Mouse (Mus musculus): Measurements from ENCODE around the gene Atxn10. TPM values are rescaled to one million over a fixed set of nuclear protein-coding genes. Genes with fewer than 3 reads are reported as not detected.

Atxn10 gene
- polyA plus RNA-seq, 1 experiment from 2014 or later: 355 TPM

- Histone ChIP-seq H3K4me2 (replicated peaks) (no peak overlapping the region), H3K4me1 (no peaks in the 10 kb centered on the region; the same call in 1 of the 2 replicates), H3K9ac (no peak overlapping the region), H3K4me3 (no peak overlapping the region), H3K27me3 (peaks cover 62% of the 10 kb centered on the region), H3K36me3 (no peaks in the 10 kb centered on the region), H3K27ac (no peak overlapping the region), H3K9me3 (no peaks in the 10 kb centered on the region)
- no peak for ATAC-seq (ENCODE audit: low FRiP score, low read depth)
- 4% methylated on average over 11 of the region's 11 CpGs for WGBS
Observed at GRCm38 (mm10) chr15:85494163-85494621, 158.1 kb downstream of the Atxn10 start.

DNA sequence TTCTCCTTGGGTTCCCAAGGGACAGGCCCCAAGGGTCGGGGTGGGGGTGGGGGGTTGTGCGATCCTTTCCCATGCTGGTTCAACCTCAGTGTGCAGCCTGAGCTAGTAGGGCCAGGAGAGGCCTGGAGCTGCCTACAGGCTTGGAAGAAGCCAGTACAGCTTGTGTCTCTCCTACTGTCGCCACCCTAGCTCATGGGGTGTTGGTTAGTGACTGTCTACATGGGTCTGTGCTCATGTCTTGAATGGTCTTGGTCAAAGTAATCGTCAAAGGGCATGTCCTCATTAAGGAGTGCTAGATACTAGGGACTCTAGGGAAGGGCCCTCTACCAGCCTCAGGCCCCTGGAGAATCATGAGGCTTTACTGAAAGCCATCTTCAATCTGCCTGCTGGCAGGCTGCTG is 161.5 kb downstream of the Atxn10 start:
- H3K4me3 ChIP-seq: no peak overlapping the region
- H3K27me3 ChIP-seq: peaks cover 48% of the 10 kb centered on the region
- H3K4me1 ChIP-seq: no peaks in the 10 kb centered on the region; the same call in 1 of the 2 replicates
- H3K27ac ChIP-seq: no peak overlapping the region
- no peaks in the 10 kb centered on the region for H3K36me3 ChIP-seq
- no peaks in the 10 kb centered on the region for H3K9me3 ChIP-seq
- 82% methylated on average over 4 of the region's 4 CpGs for WGBS
- no peak for ATAC-seq (ENCODE audit: low FRiP score, low read depth)
- H3K4me2 ChIP-seq (replicated peaks): no peak overlapping the region
- no peak overlapping the region for H3K9ac ChIP-seq

DNA sequence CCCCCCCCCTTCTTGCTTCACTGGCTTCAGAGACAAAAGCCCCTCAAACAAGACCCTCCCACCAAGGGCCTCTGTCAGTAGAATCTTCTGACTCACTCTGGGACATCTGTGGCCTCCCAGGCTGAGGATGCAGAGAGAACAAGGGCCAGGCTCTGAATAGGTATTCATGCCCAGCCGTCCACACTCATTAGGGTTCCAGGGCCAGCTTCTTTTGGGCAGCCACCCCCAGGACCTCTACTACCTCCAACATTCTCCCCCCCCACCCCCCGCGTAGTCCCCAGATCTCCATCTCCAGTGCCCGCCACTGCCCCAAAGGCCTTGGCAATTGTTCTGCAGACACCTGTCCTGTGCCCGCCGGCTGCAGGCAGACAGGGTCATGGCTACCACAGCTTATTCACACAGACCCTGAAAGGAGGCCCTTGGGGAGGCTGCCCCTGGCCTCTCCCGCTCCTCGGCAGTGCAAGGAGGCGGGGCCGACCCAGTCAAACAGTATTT is 162.0 kb downstream of the Atxn10 start:
- Histone ChIP-seq H3K4me2 (replicated peaks) (no peak overlapping the region), H3K4me1 (no peaks in the 10 kb centered on the region; the same call in 1 of the 2 replicates), H3K36me3 (no peaks in the 10 kb centered on the region), H3K9ac (no peak overlapping the region), H3K27ac (no peak overlapping the region), H3K4me3 (no peak overlapping the region), H3K9me3 (no peaks in the 10 kb centered on the region), H3K27me3 (peaks cover 46% of the 10 kb centered on the region)
- ATAC-seq (ENCODE audit: low FRiP score, low read depth): no peak
- WGBS: 65% methylated on average over 10 of the region's 10 CpGs

GRCm38 (mm10) chr15:85500267-85500666 is 164.2 kb downstream of the Atxn10 start:
- no peak for ATAC-seq (ENCODE audit: low FRiP score, low read depth)
- H3K4me1 ChIP-seq: peaks cover under 1% of the 10 kb centered on the region; the same call in 1 of the 2 replicates
- H3K4me2 ChIP-seq (replicated peaks): no peak overlapping the region
- H3K36me3 ChIP-seq: no peaks in the 10 kb centered on the region
- H3K9ac ChIP-seq: no peak overlapping the region
- no peak overlapping the region for H3K4me3 ChIP-seq
- H3K9me3 ChIP-seq: no peaks in the 10 kb centered on the region
- no peak overlapping the region for H3K27ac ChIP-seq
- peaks cover 24% of the 10 kb centered on the region for H3K27me3 ChIP-seq
- WGBS: 80% methylated on average over 10 of the region's 10 CpGs

DNA sequence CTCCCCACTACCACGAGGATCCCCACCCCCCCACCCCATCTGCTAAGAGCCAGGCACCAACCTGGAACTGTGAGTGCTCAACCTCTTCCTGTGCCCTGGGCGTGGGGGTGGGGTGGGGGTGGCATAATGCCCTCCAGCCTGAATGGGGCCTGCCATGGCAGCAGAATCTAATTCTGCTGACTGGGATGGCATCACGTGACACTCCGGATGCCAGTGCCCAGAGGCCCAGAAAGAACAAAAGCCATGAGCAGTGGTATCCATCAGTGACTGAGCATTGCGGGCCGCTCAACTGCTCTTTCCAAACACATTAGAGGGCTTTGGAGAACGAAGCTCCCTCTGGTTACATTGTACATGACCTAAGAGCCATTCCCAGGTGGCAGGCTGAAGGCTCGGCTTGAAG is 167.1 kb downstream of the Atxn10 start, which contains the start of gene 7530416G11Rik:
7530416G11Rik (minus strand) TSS at position 101 of the 400 bp plus-strand sequence.
- Histone ChIP-seq H3K27ac (no peak within 1 kb of the TSS), H3K36me3 (no peaks in the 10 kb centered on the region), H3K9me3 (no peaks in the 10 kb centered on the region), H3K4me3 (no peak within 1 kb of the TSS), H3K27me3 (peaks cover 5% of the 10 kb centered on the region), H3K4me1 (peaks cover 6% of the 10 kb centered on the region; the same call in 1 of the 2 replicates), H3K4me2 (replicated peaks) (no peak within 1 kb of the TSS), H3K9ac (no peak within 1 kb of the TSS)
- no peak for ATAC-seq (ENCODE audit: low FRiP score, low read depth)
- 86% methylated on average over 8 of the region's 8 CpGs for whole genome bisulfite sequencing

DNA sequence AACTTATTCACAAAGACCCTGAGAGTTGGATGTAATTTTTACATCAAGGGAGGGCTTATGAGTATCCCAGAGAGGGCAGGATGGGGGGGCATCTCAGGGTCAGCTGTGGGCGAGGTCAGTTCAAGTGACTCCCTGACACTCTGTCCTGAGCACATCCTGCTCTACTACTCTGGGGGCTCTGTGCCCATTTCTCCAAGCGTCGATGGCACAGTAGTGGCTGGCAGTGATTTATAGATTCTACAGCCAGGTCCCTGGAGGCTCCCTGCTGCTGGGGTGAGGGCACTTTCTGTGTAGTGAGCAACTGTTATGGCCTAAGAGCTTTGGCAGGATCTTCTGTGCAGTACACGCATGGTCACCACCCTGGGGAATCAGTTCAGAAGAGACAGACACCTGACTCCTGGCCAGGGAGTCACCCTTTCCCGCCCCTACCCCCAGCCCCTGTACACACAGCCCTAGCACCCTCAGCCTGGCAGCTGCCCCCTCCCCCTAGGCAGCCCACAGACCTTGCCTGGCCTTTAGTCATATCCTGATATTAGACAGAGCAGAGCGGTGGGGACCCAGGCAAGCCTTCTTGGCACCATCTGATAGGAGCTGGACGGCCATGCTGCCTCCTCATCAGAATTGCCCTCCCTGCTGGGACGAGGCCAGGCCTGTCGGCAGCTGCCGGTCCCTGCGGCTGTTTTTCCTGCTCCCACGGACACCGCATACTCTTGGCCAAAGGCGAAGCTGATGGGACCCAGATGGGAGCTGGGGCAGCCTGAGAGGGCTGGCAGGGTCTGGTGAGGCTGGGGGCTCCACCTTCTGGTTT is 169.3 kb downstream of the Atxn10 start:
- Histone ChIP-seq H3K9me3 (no peaks in the 10 kb centered on the region), H3K4me1 (peaks cover 6% of the 10 kb centered on the region; the same call in 1 of the 2 replicates), H3K4me3 (no peak overlapping the region), H3K4me2 (replicated peaks) (no peak overlapping the region), H3K36me3 (no peaks in the 10 kb centered on the region), H3K27me3 (no peaks in the 10 kb centered on the region), H3K27ac (no peak overlapping the region; the same call in 1 of the 2 replicates), H3K9ac (peak overlapping the region; percentile 2; the same call in 1 of the 2 replicates)
- WGBS: 42% methylated on average over 14 of the region's 14 CpGs
- ATAC-seq (ENCODE audit: low FRiP score, low read depth): no peak

DNA sequence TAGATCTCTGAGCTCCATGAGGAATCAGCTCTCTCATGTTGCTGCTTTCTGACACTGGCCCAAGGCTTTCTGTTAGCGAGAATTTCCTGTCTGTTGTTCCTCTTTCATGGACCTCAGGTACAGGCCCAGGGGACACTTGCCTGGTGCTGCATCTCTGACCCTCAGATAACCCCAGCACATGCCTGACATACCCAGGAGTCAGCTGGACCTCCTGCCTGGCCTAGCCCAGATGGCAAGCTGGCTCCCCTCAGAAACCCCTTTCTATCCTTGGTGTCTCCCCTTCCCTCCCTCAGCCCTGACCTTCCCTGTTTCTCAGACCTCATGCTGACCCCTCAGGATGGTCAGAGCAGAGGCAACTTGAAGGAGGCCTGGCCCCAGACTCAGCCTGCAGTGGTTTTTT is 170.6 kb downstream of the Atxn10 start:
- Histone ChIP-seq H3K4me2 (replicated peaks) (no peak overlapping the region), H3K9ac (no peak overlapping the region), H3K9me3 (no peaks in the 10 kb centered on the region), H3K4me1 (peaks cover 6% of the 10 kb centered on the region; the same call in 1 of the 2 replicates), H3K4me3 (no peak overlapping the region), H3K27ac (no peak overlapping the region), H3K27me3 (no peaks in the 10 kb centered on the region), H3K36me3 (no peaks in the 10 kb centered on the region)
- no peak for ATAC-seq (ENCODE audit: low FRiP score, low read depth)
- 50% methylated on average over 1 of the region's 1 CpGs for WGBS

GRCm38 (mm10) chr15:85507370-85508014 is 171.4 kb downstream of the Atxn10 start:
- Histone ChIP-seq H3K9ac (no peak overlapping the region), H3K9me3 (no peaks in the 10 kb centered on the region), H3K36me3 (no peaks in the 10 kb centered on the region), H3K4me3 (no peak overlapping the region), H3K27me3 (no peaks in the 10 kb centered on the region), H3K4me2 (replicated peaks) (no peak overlapping the region), H3K27ac (no peak overlapping the region), H3K4me1 (peaks cover 6% of the 10 kb centered on the region; the same call in 1 of the 2 replicates)
- ATAC-seq (ENCODE audit: low FRiP score, low read depth): no peak
- 80% methylated on average over 32 of the region's 32 CpGs for WGBS

Other genes with a start within 250 kb of the Atxn10 start
- gene Smc1b, start 204.3 kb upstream of the Atxn10 start, polyA plus RNA-seq (2015; fragmentation: Nextera tagmentation; extraction: Ambion mirVana): 0.18 and 0.24 TPM in 2 replicates
- gene Ribc2, start 204.2 kb upstream of the Atxn10 start, polyA plus RNA-seq (2015; fragmentation: Nextera tagmentation; extraction: Ambion mirVana): 0.83 and 1.3 TPM in 2 replicates
- gene Fbln1, start 130.3 kb upstream of the Atxn10 start, polyA plus RNA-seq (2015; fragmentation: Nextera tagmentation; extraction: Ambion mirVana): 217 and 232 TPM in 2 replicates
- gene 7530416G11Rik, start 167.0 kb downstream of the Atxn10 start, polyA plus RNA-seq (2015; fragmentation: Nextera tagmentation; extraction: Ambion mirVana): not detected in 2 replicates
- 29.1 and 34.9 TPM in 2 replicates for gene Wnt7b, start 246.2 kb downstream of the Atxn10 start, polyA plus RNA-seq (2015; fragmentation: Nextera tagmentation; extraction: Ambion mirVana)